Mouse (Mus musculus): ENCODE data around the gene Fanci. TPM values are rescaled to one million over a fixed set of nuclear protein-coding genes. Genes with fewer than 3 reads are reported as not detected.

Gene Fanci
- polyA plus RNA-seq, 1 experiment from 2014 or later, result 1.2 TPM

DNA sequence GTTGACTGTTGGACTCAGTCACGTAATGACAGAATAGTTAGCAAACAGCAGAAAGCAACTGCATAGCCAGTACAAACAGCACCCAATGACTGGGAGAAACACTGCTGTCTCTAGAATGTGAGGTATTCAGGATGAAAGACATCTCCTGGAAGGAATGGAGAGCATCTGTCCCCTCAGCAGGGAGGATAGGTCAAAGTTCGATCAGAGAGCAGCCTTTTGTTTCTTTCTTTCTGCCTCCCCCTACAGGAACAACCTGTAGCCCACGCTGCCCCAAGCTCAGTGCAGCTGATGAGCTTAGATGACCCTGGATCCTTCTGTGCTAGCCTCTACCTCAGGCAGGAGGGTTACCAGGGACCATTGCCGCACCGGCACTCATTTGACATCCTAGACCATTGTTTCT, 36.5 kb downstream of the Fanci start:
- no peak overlapping the region for H3K4me2 ChIP-seq (replicated peaks; ENCODE audit: low read depth)
- no peak overlapping the region for H3K27ac ChIP-seq (ENCODE audit: low read depth, low read length)
- no peak for TF ChIP-seq CTCF (IDR thresholded peaks at IDR 0.05; ENCODE audit: low read depth)
- H3K9ac ChIP-seq (ENCODE audit: low read depth, low read length), result no peak overlapping the region
- no peaks in the 10 kb centered on the region for H3K27me3 ChIP-seq (replicated peaks; ENCODE audit: control insufficient read depth, insufficient read depth, low read length)
- H3K9me3 ChIP-seq (ENCODE audit: control insufficient read depth), result no peaks in the 10 kb centered on the region
- WGBS, result 59% methylated on average over 5 of the region's 5 CpGs
- ATAC-seq, result no peak
- no peaks in the 10 kb centered on the region for H3K4me1 ChIP-seq (replicated peaks; ENCODE audit: control insufficient read depth, insufficient read depth, low read length)
- no peaks in the 10 kb centered on the region; the same call in 1 of the 2 replicates for H3K36me3 ChIP-seq (ENCODE audit: control insufficient read depth, insufficient read depth)
- H3K4me3 ChIP-seq (ENCODE audit: low read depth, low read length), result no peak overlapping the region

DNA sequence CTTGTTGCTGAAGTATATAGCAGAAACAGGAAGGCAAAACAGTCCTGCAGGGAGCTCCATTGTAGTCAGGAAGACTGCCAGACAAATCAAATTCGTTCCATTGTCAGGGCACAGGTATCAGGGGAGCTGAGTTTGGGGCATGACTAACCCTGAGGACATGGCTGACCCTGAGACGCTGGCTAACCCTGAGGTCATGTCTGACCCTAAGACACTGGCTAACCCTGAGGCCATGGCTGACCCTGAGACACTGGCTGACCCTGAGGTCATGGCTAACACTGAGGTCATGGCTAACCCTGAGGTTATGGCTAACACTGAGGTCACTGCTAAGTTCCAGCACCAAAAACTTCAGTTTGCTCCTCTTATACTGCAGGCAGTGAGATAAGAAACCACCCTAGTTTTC, 48.3 kb downstream of the Fanci start:
- Histone ChIP-seq H3K4me1 (replicated peaks; ENCODE audit: control insufficient read depth, insufficient read depth, low read length) (no peaks in the 10 kb centered on the region), H3K36me3 (ENCODE audit: control insufficient read depth, insufficient read depth) (peaks cover 11% of the 10 kb centered on the region; the same call in 1 of the 2 replicates), H3K4me2 (replicated peaks; ENCODE audit: low read depth) (no peak overlapping the region), H3K4me3 (ENCODE audit: low read depth, low read length) (no peak overlapping the region), H3K27ac (ENCODE audit: low read depth, low read length) (no peak overlapping the region), H3K27me3 (replicated peaks; ENCODE audit: control insufficient read depth, insufficient read depth, low read length) (no peaks in the 10 kb centered on the region), H3K9me3 (ENCODE audit: control insufficient read depth) (no peaks in the 10 kb centered on the region), H3K9ac (ENCODE audit: low read depth, low read length) (no peak overlapping the region)
- ATAC-seq, result no peak
- 85% methylated on average over 2 of the region's 2 CpGs for WGBS
- no peak for TF ChIP-seq CTCF (IDR thresholded peaks at IDR 0.05; ENCODE audit: low read depth)

DNA sequence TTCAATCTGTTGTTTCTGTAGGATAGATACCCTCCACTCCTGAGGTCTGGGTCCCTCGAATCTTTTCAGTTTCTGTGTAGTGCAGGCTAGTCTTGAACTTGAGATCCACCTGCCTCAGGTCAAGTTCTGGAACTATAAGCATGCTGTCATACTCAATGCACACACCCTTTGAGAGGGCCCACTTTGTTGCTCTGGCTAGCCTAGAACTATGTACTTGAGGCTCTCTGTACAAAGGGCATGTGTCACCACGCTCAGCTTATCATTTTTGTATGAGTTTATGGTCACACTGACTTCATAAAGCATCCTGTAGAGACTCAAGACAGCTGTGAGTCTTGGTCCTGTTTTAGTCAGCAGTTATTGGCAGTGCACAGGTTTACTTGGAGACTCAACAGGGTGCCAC, 55.3 kb downstream of the Fanci start:
- no peak for TF ChIP-seq CTCF (IDR thresholded peaks at IDR 0.05; ENCODE audit: low read depth)
- Histone ChIP-seq H3K9me3 (ENCODE audit: control insufficient read depth) (no peaks in the 10 kb centered on the region), H3K4me3 (ENCODE audit: low read depth, low read length) (no peak overlapping the region), H3K27me3 (replicated peaks; ENCODE audit: control insufficient read depth, insufficient read depth, low read length) (no peaks in the 10 kb centered on the region), H3K4me2 (replicated peaks; ENCODE audit: low read depth) (no peak overlapping the region), H3K9ac (ENCODE audit: low read depth, low read length) (no peak overlapping the region), H3K4me1 (replicated peaks; ENCODE audit: control insufficient read depth, insufficient read depth, low read length) (no peaks in the 10 kb centered on the region; the same call in 1 of the 2 replicates), H3K27ac (ENCODE audit: low read depth, low read length) (no peak overlapping the region), H3K36me3 (ENCODE audit: control insufficient read depth, insufficient read depth) (peaks cover 68% of the 10 kb centered on the region)
- ATAC-seq, result peak; percentile 75
- 55% methylated on average over 2 of the region's 2 CpGs for WGBS

DNA sequence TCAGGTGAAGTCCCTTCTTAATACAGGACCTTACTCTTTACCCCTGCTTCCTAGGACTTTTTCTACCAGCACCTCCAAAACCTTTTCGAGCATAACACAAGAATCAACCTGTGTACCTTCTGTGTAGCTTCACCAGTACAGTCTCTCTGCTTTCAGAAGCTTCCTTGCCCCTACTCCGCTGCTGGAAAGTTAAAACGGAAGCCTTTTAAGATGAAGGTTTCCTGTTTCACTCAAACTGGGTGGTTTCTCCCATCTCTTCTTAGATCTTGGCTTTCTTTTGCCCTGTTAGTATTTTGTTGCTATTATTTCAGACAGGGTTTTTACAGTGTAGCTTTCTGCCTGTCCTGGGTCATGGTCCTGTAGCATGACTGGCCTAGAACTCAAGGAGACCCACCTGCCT, 55.8 kb downstream of the Fanci start:
- Histone ChIP-seq H3K4me1 (replicated peaks; ENCODE audit: control insufficient read depth, insufficient read depth, low read length) (no peaks in the 10 kb centered on the region; the same call in 1 of the 2 replicates), H3K27me3 (replicated peaks; ENCODE audit: control insufficient read depth, insufficient read depth, low read length) (no peaks in the 10 kb centered on the region), H3K9ac (ENCODE audit: low read depth, low read length) (no peak overlapping the region), H3K9me3 (ENCODE audit: control insufficient read depth) (no peaks in the 10 kb centered on the region), H3K4me2 (replicated peaks; ENCODE audit: low read depth) (no peak overlapping the region), H3K4me3 (ENCODE audit: low read depth, low read length) (no peak overlapping the region), H3K36me3 (ENCODE audit: control insufficient read depth, insufficient read depth) (peaks cover 73% of the 10 kb centered on the region), H3K27ac (ENCODE audit: low read depth, low read length) (no peak overlapping the region)
- 95% methylated on average over 3 of the region's 3 CpGs for WGBS
- no peak for ATAC-seq
- TF ChIP-seq CTCF (IDR thresholded peaks at IDR 0.05; ENCODE audit: low read depth), result no peak

DNA sequence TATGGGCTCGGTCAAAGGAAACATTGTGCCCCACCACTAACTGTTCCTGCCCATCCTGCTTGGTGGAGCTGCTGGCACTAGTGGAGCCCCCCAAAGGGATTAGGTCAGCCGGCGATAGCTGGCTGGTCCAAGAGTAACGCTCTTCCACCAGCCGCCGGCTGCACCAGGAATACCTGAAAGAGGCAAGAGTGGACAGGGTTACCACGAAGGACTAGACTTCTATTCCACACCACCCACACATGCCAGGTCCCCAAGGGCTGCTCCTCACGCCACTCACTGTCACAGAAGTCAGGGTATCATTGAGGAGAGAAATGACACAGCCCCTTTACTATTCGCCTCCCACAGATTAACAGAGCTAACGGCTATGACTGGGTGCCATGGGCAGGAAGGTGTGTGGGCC, 70.0 kb downstream of the Fanci start:
- Histone ChIP-seq H3K36me3 (ENCODE audit: control insufficient read depth, insufficient read depth) (peaks cover 50% of the 10 kb centered on the region), H3K4me1 (replicated peaks; ENCODE audit: control insufficient read depth, insufficient read depth, low read length) (0 out of 2 replicates have a peak, but pooled peaks cover 5% of the 10 kb centered on the region), H3K9me3 (ENCODE audit: control insufficient read depth) (no peaks in the 10 kb centered on the region), H3K9ac (ENCODE audit: low read depth, low read length) (no peak overlapping the region), H3K4me3 (ENCODE audit: low read depth, low read length) (no peak overlapping the region), H3K27me3 (replicated peaks; ENCODE audit: control insufficient read depth, insufficient read depth, low read length) (no peaks in the 10 kb centered on the region), H3K4me2 (replicated peaks; ENCODE audit: low read depth) (no peak overlapping the region), H3K27ac (ENCODE audit: low read depth, low read length) (no peak overlapping the region; the same call in 1 of the 2 replicates)
- 92% methylated on average over 10 of the region's 10 CpGs for whole genome bisulfite sequencing
- no peak for TF ChIP-seq CTCF (IDR thresholded peaks at IDR 0.05; ENCODE audit: low read depth)
- no peak for ATAC-seq

DNA sequence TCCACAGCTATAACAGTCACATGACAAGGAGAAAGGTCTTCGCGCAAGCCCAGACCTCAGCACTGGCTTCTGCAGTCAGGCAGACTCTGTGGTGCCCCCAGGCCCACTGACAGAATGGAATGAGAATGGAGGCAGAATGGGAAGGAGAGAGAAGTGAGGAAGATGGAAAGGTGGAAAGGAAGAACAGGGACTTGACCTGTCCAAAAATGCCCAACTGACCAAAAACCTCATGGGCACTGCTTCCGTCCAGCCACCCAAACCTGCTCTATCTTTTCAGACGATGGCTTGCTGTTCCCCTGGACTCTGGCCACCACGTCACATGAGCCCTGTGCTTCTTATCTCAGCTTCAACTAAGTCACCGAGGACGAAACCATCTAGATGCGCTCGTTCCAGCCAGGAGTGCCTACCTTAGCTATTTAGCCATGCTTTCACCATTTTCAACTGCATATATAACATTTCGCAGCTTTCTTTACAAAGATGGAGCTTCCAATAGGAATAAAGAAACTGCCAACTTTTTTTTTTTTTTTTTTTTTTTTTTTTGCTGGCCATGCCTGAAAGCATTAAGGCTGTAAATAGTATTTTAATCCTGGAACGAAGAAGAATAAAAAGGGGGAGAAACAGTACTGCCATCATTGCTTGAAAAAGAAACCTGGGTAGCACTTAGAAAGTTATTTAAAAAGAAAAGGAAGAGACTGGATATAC, 71.8 kb downstream of the Fanci start:
- Histone ChIP-seq H3K36me3 (ENCODE audit: control insufficient read depth, insufficient read depth) (peaks cover 32% of the 10 kb centered on the region), H3K27me3 (replicated peaks; ENCODE audit: control insufficient read depth, insufficient read depth, low read length) (no peaks in the 10 kb centered on the region), H3K4me3 (ENCODE audit: low read depth, low read length) (peak overlapping the region; percentile 89; the same call in 1 of the 2 replicates), H3K27ac (ENCODE audit: low read depth, low read length) (peak overlapping the region; percentile 79), H3K4me1 (replicated peaks; ENCODE audit: control insufficient read depth, insufficient read depth, low read length) (0 out of 2 replicates have a peak, but pooled peaks cover 5% of the 10 kb centered on the region), H3K9me3 (ENCODE audit: control insufficient read depth) (no peaks in the 10 kb centered on the region), H3K9ac (ENCODE audit: low read depth, low read length) (no peak overlapping the region), H3K4me2 (replicated peaks; ENCODE audit: low read depth) (peak overlapping the region; percentile 84)
- TF ChIP-seq CTCF (IDR thresholded peaks at IDR 0.05; ENCODE audit: low read depth), result no peak
- WGBS, result 58% methylated on average over 11 of the region's 11 CpGs
- peak; percentile 29 for ATAC-seq
